Mouse (Mus musculus) left cerebral cortex, postnatal 14 days (tissue): ENCODE measurements around the gene Tifab. TPM values are rescaled to one million over a fixed set of nuclear protein-coding genes. Genes with fewer than 3 reads are reported as not detected.
"Not testable (repeated sequence)": the region's sequence is repeated elsewhere in the genome, so short reads cannot be mapped to it uniquely, and the experiment has no call there.

ENCODE experiments used
- DNase-seq, 2 experiments: peaks; one replicate each; pipeline ENCODE4 v3.0.0; 2021 to 2022; ENCODE audit warnings: low spot score in 2 of 2, mixed read lengths in 1 of 2
- intact Hi-C: fragments of 180-260 bp; cut with DNase I; formaldehyde crosslinking; loops from one replicate; pipeline ENCODE4 v1.15.1; 2025
- long read RNA-seq, 2 experiments: library from polyadenylated mRNA; stranded (forward); transcript quantifications; one replicate each; pipeline ENCODE4 v2.0.0; 2021
- total RNA-seq, 2 experiments: library from RNA; stranded (reverse); gene quantifications; 2 replicates each; pipeline ENCODE4 v1.2.3; 2021

Gene Tifab
- total RNA-seq: 1 to 10 TPM; 1.5 to 1.8 TPM
- long read RNA-seq, experiment 1, partial matches to known transcripts: 0 of 2 reads
- long read RNA-seq, experiment 1, other reads (novel, unspliced or antisense): 0 of 2 reads
- long read RNA-seq, experiment 2, partial matches to known transcripts: 0 of 3 reads
- long read RNA-seq, experiment 2, other reads (novel, unspliced or antisense): 3 of 3 reads

DNA sequence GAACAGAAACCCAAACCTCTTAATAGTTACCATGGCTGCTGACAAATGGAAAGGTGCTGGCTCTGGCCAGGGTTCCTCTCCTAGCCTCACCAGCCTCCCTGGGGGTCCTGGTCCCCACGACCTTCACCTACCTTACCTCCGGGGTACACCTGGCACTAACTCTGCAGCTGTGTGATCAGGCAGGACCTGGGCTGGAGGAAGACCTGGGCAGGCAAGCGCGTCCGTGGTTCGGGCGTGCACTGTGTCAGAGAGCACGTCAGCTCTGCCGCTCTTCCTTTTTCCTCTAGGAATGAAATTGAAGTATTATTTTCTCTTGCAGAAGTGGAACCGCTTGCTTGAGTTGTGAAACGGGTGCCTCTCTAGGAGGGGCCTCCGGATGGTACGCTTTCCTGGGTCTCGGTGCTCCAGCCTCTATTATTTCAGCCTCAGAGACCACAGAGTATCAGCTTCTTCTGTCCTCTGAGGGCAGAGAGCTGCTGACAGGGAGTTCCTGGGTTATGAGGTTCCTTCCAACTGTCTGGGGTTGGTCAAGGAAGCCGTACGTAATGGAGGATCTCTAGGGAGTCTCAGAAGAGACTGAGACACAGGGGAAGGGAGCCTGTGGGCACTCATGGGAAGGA is at the start of gene Tifab:
Gene Tifab, minus strand, starts transcription at position 470 of the 620 bp plus-strand sequence.
- intact Hi-C loops: no loop called here

DNA sequence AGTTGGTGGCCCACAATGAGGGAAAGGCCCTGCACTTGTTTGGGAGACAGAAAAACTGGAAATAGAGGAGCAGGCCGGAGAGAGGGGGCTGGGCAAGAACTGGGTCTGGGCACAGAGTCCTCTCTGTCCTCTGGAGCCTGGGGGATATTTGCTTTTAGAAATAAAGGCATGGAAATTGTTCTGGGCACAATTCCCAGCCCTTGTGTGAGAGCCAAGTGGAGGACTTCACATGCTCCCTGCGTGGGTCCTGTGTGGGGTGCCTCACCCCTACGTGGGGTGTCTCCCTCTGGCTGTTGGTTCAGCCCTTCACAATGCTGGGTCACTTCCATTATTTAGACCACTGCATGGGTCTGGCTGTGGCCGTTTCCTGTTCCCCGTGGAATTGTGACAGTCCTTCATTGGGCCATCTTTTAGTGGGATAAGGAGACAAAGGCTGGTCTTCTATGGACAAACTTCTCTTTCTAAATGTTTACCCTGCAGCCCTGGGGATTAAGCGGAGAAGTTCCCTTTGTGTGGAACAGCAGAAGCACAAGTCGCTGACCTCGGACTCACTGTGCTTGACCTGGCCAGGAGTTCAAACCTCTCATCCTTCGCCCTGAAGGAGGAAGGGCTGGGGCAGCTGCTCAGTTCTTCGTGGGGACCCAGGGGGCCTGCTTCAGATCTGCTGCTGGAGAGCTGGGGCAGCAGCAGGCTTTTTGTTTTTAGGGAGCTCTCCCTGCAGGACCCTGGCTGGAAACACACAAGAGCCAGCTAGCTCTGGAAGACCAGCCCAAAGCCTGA is 47.7 kb upstream of the Tifab start:
- peak; percentile 68 to 69 for DNase-seq
- intact Hi-C loops: no loop called here

More for the DNA sequence above, at the start of gene Tifab:
- no peak for DNase-seq

- intact Hi-C loops: no loop called here
- no peak for DNase-seq
These were observed 44.9 kb upstream of the Tifab start for GRCm38 (mm10) chr13:56223625-56224024.

DNA sequence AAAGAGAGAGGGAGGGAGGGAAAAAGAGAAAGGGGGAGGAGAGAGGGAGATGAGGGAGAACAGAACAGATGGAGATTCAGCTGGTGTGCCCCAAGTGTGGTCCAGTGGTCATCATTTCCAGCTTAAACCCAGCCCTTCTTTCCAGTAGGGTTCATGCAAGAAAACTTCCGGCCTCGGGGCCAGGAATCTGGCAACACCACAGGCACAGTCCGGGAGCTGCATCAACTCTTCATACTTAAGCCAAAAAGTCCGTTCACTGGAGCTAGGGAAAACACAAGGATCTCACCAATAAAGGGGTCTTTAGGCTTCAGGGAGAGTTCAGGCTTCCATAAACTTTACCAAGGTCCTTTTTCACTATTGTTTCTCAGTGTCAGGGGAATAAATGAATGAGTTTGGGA is 44.2 kb upstream of the Tifab start:
- no peak for DNase-seq
- intact Hi-C loops: no loop called here

DNA sequence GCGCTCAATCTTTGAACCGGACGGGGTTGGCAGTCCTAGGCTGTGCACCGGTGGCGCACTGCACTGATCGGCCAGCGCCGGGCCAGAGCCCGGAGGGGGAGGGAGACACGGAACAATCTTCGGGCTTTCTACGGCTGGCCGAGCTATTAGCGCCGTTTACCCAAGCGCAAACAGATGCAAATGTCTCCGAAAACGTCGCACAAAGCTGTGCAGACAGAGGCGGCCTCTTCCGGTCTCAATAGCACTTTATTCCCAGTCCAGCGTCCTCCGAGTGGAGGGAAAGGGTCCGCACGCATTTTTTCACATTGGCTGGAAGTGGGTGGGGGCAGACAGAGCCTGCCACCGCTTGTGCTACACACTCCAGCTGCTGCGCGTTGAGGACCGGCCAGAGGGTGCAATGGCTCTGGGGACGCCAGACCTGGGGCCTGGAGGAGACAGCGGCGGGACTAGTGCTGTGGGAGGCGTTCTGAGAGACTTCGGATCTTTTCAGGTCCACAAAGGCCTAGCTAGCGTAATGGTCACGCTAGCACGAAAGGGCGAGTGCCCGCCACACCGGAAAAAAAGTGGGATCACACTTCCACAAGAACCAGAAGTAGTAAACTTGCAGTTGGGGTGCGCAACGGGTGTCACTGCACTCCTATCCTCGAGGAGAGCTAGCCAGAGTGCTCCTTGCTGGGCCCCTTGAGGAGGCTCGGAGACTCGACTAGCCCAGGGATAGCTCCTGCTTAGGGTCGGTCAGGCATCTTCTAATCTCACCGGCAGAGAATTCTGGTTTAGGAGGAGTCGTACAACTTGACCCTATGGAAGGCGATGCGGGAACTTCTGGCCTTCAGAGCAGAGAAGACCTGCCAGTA is 43.5 kb upstream of the Tifab start:
- intact Hi-C loops: no loop called here
- peak; percentile 30 to 48 for DNase-seq

GRCm38 (mm10) chr13:56221129-56221910 is 42.6 kb upstream of the Tifab start:
- intact Hi-C loops: no loop called here
- DNase-seq: peak; percentile 12 to 38

- no peak for DNase-seq
- intact Hi-C loops: no loop called here
These were observed 40.6 kb upstream of the Tifab start for GRCm38 (mm10) chr13:56219254-56219653.

DNA sequence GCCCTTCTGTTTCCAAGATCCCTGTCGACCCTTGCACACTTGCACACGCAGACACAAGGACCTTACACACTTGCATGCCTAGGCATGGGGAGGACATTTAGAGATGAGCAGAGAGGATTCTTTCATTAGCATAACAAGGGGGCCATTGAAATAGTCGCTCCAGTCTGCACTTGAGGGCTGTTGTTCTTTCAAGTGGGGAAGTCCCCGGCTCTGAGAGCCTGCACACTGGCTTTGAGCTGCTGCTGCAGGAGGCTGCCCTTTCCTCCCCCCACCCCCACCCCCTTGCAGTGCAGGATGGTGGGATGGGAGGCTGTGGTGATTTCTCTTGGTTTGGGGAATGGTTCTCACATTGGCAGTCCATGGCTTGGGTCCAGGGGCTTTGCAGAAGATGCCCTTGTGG is 37.4 kb upstream of the Tifab start:
- intact Hi-C loops: no loop called here
- no peak for DNase-seq

- intact Hi-C loops: no loop called here
- no peak for DNase-seq
These were observed 35.9 kb upstream of the Tifab start for GRCm38 (mm10) chr13:56214633-56215032.

GRCm38 (mm10) chr13:56209067-56209411 is 30.4 kb upstream of the Tifab start:
- intact Hi-C loops: no loop called here
- no peak for DNase-seq

DNA sequence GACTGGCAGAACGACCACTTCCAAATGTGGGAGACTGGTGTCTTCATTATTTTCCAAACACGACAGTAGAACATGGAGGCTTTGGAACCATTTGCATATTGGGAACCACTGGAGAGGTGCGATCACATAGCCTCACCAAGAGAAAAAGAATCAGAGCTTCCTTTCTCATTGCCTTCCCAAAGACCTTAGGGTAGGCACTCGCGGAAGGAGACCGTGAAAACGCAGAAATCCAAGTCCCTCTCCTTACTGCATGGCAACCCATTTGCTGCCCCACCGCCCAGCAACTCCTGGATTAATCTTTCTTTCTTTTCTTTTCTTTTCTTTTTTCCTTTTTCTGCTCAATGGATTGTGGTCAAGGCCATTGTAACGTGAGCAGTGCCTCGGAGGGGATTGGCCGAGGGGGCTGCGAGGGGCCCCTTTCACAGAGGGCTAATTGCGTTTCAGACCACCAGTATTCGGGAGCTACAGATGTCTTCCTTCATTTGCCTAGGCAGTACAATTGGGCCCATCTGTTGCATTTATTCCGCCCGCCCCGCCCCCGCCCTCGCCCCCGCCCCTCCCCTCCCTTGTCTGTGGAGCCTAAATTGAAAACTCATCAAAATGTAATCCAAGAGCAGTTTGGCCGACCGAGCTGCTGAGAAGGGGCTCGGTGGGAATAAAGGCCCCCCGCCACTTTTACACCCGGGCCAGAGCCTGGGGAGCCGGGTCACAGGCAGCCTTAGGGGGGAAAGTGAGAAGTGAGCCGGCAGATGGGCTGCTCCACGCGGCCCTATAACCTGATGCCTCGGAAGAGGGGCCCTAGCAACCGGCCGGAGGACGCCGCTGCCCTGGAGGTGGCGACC is 29.8 kb upstream of the Tifab start:
- no peak for DNase-seq
- intact Hi-C loops: no loop called here

GRCm38 (mm10) chr13:56199506-56199905 is 20.8 kb upstream of the Tifab start:
- DNase-seq: no peak
- intact Hi-C loops: no loop called here

- intact Hi-C loops: loop anchor here (1.0 to 2.0 kb wide), 2 partner anchors 69 to 231 kb away; no protein-coding TSS in a partner anchor
- peak; percentile 91 to 95 for DNase-seq
These were observed 19.0 kb upstream of the Tifab start for GRCm38 (mm10) chr13:56197473-56198266.

DNA sequence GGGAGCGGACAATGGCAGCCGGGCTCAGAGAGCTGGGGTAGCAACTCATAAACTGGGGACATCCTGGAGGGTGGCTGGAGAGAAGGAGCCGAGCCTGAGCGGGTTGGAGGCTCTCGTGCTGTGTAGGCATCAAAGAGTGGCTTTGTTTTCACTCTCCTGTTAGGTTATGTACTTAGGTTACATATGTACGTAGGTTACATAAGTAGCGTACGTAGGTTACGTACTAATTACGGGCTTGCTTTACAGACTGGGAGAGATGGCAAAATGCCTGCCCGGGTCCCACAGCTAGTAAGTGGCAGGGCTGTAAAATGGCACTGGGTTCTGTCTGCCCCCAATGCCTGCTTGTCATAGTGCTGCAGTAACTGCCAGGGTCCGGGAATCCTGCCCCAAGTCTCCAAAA is 18.3 kb upstream of the Tifab start:
- intact Hi-C loops: loop anchor here (1.0 to 2.0 kb wide), 2 partner anchors 69 to 232 kb away; no protein-coding TSS in a partner anchor
- no peak for DNase-seq

- DNase-seq: not testable (repeated sequence)
- intact Hi-C loops: loop anchor here (2.0 kb wide), 1 partner anchor 233 kb away; no protein-coding TSS in a partner anchor
These were observed 17.1 kb upstream of the Tifab start for GRCm38 (mm10) chr13:56195824-56196223.

GRCm38 (mm10) chr13:56194181-56194580 is 15.5 kb upstream of the Tifab start:
- intact Hi-C loops, DNase-seq: not testable (repeated sequence)

DNA sequence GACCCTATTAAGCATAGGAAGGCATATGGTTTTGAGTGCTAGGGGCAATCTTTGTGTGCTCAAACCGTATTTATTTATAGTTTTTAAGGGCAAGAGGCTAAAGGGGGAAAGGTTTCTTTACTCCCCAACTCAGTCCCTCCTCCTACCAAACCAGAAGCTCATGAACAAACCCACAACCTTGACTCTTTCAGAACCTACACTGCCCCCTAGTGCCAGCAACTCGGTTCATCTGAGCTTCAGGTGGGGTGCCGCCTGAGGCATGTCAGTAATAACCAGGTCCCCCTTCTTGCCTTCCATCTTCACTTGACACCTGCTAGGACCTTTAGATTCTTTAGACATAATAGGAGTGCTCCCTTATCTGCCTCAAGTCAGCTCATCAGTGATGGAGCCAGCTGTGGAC is 12.5 kb upstream of the Tifab start:
- DNase-seq: peak in 1 of 2 experiments; percentile 40
- intact Hi-C loops: no loop called here
